Mouse (Mus musculus): ENCODE results near the gene Thra. TPM values are rescaled to one million over a fixed set of nuclear protein-coding genes. Genes with fewer than 3 reads are reported as not detected.

Thra gene
- total RNA-seq, 2 experiments from 2014 or later, result 956 to 985 TPM

DNA sequence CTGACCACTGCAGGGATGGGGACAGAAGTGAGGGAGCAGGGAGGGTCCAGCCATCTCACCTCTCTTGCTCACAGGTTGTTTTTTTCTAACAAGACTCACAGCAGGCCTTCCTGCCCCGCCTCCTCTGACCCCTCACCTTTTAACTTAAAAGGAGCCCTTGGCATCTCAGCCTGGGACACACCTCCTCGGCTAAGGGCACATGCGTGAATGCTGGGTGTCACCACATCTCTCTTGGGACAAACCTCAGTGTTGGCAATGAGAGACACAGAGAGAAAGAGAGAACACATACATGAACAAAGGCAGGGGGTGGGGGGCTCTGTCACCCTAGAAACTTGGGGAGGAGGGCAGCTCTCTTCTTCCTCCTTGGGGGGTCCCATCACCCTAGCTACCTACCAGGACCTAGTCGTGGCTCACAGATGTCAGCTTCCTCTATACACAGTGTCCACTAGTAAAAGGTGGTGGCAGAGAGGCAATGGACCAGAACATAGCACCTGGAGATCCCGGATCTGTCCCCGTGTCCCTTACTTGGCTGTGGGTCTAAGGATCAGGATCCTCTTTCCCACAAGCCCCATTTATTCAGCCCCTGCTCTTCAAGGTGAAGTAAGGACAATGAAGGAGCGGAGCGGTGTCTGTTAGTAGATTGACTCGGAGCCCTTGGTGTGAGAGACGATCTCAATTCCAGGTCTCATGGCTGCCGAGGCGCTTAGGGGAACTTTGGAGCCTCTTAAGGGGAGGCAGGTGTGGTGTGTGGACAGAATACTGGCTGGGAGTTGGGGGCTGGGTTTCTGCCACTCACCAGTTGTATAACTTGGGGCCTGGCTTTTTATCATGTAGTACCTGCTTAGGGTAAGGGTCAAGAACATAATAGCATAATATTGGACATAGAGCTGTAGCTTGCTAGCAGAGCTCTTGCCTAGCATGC lies 5.8 kb downstream of the Thra start:
- no peak for DNase-seq

DNA sequence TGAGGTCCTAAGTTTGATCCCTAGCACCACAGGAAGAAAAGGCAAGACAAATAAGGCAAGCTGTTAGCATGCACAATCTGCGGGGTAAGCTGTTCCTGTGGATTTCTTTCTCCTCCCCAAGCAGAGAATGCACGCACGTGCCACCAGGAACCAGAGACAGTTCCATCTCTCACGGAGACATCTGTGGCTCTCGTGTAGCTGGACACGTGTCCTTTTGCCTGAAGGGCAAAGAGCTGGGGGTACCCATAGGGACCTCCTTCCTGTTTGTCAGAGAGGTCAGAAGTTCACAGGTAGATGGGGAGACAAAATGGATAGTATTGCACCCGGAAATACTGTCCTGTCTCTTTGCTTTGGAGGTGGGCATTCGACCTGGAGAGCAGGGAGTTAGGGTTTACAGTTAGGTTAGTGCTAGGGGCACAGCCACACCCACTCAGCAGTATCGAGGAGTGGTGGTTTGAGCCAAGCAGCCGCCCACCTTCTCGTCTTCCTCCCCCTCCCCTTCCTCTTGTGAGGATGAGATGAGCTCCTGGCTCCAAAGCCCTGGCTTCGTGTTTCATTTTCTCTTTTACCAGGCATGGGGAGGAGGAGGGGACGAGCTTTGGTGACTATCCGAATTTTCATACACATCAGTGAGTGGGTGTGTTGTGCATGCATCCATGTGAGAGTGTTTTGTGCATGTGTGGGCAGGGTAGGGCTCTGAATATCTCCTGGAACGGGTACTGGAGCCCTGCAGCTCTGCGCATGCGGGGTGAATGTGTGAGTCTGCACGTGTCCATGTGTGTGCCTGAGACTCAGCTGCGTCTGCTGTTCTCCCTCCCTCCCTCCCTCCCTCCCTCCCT lies 6.6 kb downstream of the Thra start:
- peak; percentile 91 to 92 for DNase-seq

DNA sequence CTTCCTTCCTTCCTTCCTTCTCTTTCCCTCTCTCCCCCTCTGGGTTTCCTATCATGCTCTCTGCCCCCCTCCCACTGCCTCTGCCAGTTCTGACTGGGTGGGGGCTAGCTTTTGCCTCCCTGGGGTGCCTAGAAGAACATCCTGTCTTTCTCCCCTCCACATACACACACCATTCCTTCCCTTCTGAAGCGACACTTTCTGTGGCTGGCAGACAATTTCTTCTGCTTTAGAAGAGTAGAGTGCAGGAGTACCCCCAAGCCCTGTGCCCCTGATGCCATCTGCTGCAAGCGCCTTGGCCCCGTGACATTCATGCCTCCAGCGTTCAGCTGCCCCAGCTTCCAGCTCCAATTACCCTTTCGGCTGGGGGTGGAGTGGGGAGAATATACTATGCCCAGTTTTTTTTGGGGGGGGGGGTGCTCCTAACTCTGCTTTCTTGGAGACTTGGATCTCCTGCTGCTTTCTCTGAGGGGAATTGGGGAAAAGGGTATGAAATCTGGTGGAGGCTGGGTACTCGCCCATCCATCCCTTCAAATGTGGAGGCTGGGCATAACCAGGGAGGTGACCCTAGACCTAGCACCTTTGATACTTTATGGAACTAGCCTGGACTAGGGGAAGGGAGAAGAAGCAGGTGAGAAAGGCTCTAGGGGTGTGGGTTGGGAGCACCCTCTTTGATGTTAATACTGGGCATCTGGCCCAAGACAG lies 7.5 kb downstream of the Thra start:
- no peak for DNase-seq

DNA sequence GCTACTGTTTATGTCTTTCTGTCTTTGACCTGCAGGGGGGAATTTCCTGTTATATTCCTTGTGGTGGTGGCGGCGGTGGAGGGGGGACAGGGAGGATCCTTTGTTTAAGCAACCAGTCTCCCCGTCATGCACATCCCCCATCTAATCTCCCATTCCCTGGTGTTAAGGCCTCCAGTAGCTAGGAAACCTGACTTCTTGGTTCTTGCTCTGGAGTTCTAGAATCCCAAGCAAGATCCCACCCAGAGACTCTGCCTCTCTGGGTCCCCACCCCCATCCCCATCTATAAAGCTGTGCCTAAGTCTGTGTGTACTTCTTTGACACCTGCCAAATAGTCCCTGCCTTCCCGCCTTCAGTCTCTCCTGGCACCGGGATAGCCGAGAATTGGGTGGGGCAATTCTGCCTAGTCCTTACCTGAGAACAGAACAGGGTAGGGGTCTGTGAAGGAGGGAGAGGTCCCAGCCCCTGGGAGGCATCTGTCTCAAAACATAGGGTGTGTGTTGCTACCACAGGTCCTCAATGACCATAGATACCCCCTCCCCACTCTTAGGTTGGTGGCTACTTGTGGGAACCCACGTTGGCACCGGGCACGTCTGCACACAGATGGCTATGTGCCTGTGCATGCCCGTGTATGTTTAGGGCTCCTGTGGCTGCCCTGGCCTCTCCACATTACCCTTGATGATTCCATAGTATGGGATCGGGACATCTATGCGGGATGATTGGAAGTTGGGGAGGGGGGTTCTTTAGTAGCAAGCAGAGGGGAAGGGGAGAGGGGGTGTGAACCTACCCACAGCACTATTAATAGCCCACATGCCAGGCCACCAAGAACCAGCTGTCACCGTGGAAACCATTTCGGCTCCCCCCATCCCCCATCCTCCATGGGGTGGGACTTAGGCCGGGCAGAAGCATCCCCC lies 8.3 kb downstream of the Thra start:
- DNase-seq, result no peak

DNA sequence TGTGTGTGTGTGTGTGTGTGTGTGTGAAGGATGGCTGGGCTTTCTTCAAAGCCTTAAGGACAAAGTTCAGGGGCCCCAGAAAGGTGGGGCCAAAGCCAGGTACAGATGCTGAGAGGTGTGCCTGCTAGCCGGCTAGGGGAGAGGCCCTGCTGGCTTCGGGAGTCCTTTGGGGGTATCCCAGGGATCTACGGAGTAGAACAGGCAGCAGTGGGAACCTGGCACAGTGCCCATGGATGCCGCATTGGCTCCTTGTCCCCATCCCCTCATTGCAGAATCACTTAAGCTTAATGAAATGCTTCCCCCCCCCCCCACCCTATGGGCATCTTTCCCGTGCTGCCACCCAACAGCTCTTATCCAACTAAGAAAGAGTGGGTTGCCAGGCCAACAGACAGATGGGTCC lies 9.3 kb downstream of the Thra start:
- no peak for DNase-seq

DNA sequence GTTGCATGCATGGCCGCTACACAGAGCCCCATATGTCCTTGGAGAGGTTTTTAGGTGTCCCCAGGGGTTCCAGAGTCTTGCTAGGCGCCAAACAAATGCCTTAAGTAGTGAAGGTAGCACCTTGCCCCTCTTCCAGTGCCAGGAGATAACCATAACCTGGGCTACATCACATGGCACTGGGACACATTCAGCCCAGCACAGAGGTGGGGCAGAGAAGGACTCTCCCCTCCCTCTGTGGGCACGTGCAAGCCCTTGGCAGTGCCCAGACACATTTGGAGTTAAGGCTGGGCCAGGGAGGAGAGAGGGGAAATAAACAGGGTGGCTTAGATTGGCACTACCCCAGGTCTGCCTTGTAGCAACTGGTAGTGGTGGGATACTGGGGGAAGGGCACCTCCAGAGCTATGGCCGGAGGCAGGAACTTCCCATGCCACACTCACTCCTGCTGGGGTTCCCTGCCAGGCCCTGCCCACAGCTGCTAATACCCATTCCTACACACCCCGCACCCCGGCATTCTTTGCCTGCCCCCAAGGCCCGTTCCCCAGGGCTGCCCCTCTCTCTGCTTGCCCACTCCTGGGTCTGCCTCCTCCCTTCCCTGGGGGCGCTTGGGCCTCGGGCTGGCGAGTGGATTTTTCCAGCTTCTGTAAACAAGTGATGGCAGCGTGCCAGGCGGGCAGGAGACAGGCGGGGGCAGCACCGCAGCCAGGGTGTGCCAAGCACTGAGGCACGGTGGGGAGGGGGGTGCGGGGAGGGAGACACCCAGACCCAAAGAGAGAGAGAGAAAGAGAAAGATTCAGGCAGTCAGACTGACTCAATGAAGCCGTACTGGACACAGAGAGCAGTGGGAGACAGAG lies 10.1 kb downstream of the Thra start:
- peak; percentile 85 to 86 for DNase-seq

DNA sequence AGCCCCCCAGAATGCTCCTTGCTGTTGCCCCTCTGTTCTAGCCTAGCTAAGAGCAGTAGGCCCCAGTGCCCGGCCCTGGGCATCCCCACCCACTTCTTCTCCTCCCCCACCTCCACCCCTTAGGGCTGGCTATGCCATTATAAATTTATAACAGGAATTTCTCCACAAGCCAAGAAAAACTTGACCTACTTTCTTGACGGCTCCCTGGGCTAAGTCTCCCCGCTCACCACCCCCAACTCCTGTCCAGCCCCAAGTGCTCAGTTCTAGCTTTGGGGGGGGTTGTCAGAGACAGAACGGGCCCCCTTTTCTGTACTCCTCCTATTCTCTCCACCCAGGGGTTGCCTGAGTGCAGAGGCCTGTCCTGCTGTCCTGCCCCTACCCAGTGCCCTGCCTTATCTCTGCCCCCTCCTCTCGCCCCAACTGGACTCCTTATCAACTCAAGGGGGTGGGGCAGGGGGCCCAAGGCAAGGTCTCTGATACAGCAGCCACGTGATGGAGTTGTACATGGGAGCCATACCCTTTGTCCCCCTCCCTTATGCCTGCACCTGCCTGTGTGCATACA lies 10.9 kb downstream of the Thra start:
- no peak for DNase-seq

DNA sequence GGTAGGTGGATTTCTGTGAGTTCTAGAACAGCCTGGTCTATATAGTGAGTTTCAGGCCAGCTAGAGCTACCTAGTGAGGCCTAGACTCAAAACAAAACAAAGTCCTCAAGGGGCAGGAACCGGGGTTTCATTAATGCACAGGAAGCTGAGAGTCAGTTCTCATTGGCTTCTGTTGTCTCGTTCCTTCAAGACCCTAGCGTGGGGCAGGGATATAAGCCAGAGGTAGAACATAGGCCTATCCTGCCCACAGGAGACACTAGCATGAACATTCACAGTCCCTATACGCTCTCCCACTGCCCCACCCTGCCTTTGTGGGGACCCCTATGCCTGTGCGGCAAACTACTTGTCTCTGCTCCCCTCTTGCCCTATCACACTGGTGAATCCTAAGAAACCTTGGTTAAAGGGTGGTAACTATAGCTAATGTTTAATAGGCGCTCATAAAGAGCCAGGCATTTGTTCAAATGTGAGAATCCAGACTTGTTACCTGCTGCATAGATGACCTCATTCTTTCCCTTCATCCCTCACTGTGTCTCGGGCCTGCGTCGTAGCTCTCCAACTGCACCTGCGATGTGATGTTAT lies 12.2 kb downstream of the Thra start:
- DNase-seq, result no peak

DNA sequence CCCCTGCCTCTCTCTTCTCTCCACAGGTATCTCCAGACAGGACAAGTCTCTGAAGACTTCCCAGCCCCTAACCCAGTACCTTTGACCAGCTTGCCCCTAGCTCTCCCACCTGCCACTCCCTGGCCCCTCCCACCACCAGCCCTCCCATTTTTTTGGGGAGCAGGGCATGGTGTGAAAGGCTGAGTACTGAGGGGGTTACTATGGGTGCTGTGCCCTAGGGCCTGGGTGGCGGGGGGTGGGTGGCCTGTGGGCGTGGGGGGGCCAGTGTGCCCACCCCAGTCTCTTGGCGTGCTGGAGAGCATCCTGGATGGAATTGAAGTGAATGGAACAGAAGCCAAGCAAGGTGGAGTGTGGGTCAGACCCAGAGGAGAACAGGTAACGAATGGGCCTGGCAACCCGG lies 12.8 kb downstream of the Thra start:
- no peak for DNase-seq

DNA sequence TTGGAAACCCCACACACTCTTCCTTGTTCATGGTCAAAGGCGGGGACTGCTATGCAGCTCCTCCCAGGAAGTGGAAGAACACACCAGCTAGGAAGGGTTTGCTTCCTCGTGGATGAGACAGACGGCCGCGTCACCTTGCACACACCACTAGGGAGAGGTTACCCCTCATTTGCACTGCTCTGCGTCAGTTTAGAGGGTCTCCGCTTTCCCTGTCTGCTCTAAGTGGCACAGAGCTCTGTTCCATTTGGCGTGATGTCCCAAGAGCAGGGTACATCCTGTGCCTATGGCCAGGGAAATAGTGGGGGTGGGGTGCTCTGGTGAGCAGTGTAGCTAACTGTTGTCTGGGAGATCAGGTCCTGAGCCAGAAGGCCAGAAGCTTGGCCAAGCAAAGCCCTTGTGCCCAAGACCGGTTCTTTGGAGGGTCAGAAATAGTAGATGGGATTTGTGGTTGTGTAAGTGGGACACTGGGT lies 13.7 kb downstream of the Thra start:
- DNase-seq, result no peak

DNA sequence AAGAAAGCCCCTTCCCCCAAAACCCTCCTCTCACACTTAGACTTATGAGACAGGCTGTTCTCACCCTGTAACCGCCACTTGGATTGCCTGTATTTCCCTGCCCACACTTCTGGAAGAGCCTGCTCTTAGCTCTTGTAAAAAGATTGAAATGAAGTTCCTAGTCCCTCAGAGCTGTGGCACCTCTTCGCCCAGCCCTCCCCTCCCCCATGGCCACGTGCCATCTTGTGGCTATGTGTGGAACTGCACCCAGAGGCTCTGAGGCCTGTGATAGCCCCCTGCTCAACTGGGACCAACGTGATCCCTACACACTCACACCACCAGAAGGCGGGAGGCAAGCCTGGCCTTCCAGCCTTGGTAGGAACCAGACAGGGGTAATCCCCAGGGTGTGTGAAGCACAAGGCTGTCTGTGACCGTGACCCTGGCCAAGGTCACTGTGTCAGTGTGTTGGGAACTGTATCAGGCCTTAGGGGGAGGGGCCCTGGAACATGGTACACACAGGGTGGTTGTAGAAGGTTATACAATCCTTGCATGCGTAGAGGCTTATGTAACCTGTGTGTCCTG lies 14.3 kb downstream of the Thra start:
- peak in 1 of 2 experiments; percentile 12 for DNase-seq

DNA sequence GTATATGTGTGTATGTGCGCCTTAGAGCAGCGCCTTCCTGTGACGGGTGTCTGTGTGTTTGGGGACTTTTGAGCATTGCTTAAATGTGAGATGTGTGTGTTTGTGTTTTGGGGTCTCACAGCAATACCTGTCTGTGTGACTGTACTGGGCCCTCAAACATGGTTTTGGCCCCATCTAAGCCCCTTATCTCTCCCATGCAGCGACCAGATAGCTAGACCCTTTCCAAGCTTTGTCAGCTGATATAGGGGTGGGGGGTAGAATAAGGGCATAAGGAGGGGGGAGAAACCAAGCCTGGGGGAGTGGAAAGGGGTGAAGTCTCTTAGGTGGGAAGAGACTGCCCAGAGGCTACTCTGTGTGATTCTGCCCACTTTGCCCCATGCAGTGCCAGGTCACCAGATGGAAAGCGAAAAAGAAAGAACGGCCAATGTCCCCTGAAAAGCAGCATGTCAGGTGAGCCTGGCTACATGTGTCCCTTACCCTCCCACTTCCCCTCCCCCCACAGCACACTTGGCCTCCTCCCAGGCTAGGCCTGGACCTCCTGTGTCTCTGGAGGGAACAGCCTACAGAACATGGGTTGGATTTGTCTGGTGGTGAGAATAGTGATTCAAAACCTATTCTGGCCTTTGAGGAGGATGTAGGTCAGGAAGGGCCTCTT lies 15.4 kb downstream of the Thra start:
- DNase-seq, result no peak

DNA sequence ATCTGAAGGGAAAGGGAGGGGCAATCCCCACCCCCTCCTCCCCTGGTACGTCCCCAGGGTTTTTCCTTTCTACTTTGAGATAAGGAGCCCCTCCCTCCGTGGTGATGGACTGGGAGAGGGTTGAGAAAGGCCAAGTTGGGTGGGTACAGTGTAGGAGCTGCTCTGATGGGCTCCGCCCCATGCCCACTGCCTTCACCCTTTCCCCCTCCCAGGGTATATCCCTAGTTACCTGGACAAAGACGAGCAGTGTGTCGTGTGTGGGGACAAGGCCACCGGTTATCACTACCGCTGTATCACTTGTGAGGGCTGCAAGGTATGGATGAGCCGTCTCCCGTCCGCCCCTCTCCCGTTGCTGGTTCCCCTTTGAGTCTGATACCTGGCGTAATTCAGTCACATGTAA lies 16.3 kb downstream of the Thra start:
- no peak for DNase-seq

DNA sequence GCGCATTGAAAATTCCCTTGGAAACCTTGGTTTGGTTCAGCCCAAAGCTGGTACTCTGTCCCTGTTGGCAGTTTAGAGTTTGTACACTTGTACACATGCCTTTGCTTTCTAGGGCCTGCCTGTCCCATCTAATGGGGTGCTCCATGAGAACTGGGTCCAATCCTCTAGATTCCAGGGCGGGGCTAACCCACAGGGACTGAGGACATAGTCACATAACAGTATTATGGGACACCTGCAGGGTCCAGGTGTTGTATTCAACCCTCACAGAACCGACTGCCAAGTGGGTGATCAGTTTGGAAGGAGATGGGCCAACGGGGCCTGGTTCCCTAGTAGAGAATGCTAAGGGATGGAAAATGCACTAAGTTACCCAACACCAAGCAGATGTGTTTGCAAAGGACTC lies 21.5 kb downstream of the Thra start:
- DNase-seq, result no peak

DNA sequence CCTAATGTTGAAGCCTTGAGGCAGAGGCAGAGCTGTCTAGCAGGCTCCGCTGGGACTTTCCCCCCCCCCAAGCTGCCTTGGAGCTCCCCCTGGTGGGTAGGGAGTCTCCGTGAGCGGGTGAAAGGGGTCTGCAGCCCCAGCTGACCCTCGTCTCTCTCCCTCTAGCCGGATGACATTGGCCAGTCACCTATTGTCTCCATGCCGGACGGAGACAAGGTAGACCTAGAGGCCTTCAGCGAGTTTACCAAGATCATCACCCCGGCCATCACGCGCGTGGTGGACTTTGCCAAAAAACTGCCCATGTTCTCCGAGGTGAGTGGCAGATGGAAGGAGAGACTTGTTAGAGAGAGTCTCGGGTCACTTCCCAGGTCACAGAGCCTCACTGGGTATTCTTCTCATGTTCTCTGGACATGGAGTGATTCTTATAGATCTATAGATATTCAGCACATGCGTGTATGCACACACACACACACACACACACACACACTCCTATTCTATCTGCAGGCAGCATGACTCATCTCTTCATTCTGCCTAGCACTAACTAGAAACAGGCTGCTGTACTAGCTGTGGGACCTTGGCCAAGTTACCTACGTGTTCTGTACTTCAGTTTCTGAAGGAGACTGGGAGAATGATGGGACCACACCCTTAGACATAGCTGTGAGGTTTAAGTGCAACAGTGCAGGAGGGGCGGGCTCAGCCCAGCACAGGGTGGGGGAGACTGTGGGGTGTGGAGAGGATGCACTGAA lies 22.5 kb downstream of the Thra start:
- DNase-seq, result peak in 1 of 2 experiments; percentile 24

DNA sequence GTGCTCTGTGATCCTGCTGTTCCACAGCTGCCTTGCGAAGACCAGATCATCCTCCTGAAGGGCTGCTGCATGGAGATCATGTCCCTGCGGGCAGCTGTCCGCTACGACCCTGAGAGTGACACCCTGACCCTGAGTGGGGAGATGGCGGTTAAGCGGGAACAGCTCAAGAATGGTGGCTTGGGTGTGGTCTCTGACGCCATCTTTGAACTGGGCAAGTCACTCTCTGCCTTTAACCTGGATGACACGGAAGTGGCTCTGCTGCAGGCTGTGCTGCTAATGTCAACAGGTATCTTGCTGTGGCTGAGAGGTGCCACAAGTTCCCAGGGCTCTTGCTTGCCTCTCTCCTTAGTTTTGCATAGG lies 23.0 kb downstream of the Thra start:
- no peak for DNase-seq

DNA sequence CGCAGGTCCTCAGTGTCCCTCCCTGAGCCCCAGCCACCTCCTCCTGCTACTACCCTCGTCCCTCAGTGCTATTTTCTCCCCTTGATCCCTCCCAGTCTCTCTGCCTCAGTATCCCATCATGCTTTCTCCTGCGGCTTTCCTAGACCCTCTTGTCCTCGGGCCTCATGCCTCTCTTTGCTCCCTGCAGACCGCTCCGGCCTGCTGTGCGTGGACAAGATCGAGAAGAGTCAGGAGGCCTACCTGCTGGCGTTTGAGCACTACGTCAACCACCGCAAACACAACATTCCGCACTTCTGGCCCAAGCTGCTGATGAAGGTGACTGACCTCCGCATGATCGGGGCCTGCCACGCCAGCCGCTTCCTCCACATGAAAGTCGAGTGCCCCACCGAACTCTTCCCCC lies 23.7 kb downstream of the Thra start:
- DNase-seq, result no peak

DNA sequence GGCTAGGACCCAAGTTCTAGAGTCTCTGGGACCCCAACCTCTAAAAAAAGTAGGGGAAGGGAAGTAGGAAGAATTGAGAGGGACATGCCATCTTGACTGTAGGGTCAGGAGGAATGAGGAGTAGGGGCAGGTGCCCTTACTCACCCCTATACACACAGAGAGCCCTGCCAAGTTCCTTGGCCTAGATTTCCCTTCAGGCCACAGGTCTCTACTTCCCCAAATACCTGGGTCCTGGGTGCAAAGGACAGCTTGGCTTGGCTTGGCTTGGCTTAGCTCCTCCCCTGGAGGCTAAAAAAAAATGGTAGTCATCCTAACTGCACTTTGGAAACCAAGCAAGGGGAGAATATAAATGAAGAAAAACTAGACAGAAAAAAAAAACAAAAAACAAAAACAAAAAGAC lies 24.3 kb downstream of the Thra start:
- DNase-seq, result no peak
